Mouse (Mus musculus): ENCODE results near the gene Gtf2h5.

The Gtf2h5 gene

DNA sequence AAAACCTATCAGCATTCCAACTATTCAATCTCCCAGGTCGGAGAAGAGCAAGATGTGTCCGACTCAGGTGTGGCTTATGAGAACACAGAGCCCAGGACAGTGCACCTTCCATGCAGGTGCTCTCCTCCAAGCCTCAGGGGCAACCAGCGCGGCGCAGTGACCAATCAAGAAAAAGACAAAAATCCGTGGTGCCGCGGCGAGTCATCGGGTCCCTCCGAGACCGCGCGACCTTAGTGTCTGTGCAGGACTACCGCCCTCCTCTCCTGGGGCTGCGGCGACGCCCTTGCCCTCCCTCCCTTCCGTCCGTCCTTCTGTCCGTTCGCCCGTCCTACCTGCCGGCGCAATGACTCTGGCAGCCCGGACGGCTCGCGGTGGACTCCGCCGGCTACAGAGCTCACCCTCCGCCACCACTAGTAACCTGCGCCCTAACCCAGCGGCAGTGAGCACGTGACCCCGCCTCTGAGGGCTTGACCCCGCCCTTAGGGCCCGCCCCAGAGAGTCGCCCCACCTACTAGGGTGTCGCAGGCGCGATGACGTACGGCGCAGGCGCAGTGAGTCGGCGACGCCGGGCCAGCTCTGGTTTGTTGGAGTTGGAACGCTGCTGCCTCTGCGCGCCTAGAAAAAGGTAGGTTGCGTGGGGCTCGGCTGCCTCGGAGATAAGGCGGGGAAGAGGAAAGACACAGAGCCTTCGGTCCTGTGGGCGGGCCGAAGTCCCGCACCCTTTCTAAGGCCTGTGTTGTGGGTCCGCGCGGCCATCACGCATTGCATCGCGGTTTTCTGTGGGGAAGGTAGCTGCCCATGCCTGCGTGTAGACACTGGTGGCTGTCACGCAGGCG, at the start of gene Gtf2h5, which contains the start of gene Serac1:
Gene Gtf2h5, plus strand, starts transcription at position 500 of the 836 bp plus-strand sequence.
Gene Serac1, minus strand, starts transcription at position 455 of the 836 bp plus-strand sequence.
- DNase-seq: peak; percentile 97

DNA sequence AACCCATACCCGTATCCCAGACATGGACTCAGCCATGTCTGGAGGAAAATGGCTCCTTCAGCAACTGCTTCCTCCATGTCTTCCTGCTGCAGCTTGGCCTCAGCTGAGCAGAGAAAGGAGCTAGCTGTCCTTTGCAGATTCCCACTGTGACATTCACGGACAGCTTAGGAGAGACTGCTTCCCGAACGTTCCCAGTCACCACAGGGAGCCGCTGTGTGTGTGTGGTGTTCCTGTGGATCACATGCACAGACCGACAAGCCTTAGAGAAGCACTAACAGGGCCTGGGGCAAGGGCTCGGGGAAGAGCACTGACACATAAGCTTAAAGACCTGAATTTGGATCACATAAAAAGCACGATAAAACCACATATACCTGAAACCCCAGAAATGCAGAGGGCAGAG, 43.9 kb upstream of the Gtf2h5 start:
- DNase-seq: no peak

DNA sequence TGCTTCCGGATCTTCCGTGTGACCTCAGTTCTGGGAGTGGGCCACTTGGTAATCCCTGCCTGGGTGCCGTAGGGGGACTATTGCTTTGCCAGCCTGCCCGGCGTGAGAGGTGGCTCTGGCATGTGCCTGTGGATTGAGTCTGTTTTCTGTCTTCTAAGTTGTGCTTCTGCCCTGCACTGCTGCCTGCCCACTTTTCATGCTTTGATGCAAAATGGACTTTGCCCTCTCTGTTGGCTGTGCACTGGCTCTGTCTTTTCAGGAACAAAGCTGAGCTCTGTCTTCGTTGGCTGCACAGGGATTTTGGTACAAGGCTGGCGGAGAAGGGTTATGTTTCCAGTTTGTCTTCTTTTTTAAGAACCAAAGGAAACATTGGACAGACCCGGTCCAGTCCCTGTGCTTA, 43.1 kb upstream of the Gtf2h5 start:
- no peak for DNase-seq

DNA sequence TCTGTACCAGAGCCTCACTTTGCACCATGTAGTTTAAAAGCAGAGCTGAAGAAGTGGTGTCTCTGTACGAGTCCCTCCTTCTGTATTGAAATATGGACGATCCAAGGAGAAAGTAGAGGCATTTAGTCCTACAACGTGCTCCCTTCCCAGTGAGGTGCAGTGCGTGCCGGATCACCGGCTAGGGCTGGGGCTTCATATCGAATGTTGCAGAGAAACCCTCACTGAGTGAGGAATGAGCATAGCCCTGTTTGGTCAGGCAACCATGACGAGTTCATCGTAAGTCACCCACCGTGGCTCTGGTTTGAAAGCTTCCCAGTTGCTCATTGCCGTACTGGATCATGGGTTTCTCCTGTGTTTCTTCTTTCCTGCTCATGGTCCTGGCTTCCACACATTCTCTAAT, 42.7 kb upstream of the Gtf2h5 start:
- DNase-seq: no peak

DNA sequence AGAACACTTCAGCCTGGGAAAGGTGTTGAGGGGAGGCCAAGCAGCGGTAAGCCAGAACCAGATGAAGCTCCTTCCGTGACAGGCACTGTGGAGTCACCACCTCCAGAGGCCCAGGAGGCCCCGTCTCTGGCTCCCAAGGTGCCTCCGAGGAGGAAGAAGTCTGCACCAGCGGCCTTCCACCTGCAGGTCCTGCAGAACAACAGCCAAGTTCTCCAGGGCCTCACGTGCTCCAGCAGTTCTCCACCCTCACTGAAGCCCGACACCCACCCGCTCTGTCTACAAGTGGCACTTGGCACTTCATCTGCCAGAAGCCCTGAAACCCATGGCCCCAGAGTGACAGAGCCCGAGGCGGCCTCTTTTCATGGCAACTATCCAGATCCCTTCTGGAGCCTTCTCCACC, 42.1 kb upstream of the Gtf2h5 start:
- DNase-seq: no peak

DNA sequence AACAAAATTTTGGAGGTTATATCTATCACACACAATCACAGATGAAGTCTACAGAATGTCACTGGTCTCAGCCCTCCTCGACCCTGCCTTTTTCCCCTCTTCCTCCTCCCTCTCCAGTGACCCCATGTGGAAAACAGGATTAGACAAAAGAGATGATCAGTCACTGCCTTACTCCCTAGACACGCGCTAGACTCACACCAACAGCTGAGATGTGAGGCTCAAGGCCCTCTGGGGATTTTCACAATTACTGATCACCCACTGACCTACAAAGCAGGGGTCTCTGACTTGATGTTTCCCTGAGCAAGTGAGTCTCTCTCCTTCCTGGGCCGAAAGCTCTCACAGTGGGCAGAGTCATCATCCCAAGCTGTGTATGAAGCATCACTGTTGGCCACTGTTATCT, 26.8 kb upstream of the Gtf2h5 start:
- DNase-seq: no peak

DNA sequence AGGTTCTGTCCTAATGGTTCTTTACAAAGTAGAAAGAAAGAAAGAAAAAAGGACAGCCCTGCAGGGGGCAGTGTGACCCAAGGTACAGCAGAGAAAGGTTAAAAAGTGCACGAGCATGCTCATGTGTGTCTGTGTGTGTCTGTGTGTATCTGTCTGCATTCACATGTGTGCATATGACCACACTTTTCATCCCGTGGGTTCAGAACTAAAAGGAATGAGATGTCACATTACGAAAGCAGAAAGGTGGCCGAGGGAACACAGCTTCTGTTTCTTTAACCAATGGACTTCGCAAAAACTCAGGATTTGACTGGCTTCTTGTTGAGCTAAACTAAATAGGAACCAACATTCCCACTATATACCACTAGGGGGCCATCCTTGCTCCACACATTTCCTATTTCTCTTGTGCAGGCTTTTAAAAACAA, 24.6 kb upstream of the Gtf2h5 start:
- DNase-seq: peak; percentile 80

DNA sequence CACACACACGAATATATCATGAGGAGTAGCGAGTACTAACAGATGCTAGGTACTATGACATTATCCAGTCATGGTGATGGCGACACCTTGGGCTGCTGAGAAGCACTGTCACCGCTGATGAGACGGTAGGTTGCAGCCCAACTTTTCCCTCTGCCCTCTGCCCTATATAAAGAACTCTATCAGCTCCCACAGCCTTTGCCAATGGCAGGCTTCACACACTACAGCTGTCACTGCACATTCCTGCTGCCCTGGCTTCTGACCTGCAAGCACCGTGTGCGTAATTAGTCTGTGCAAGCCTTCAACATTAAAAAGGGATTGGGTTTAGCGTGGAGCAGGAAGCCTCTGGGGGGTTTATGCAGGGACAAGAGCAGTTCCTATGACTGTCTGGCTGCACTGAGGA, 16.8 kb upstream of the Gtf2h5 start:
- DNase-seq: no peak

DNA sequence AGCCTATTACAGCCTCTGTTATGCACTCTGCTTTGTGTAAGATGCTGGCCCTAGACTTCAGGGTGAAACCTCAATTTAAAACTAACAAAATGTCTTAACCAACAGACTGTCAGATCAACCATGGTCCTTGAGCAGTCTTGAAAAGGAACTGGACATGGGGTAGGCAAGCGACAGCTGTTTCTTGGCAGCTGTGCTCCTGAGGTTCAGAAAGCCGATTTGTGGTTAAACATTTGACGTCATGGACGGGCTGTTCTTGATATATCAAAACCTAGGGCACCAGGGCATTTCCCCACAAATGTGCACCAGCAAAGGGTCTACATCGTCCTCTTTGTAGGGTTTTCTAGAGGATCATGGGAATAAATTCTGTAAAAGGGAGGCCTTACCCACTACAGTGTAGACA, 16.1 kb upstream of the Gtf2h5 start:
- DNase-seq: no peak

DNA sequence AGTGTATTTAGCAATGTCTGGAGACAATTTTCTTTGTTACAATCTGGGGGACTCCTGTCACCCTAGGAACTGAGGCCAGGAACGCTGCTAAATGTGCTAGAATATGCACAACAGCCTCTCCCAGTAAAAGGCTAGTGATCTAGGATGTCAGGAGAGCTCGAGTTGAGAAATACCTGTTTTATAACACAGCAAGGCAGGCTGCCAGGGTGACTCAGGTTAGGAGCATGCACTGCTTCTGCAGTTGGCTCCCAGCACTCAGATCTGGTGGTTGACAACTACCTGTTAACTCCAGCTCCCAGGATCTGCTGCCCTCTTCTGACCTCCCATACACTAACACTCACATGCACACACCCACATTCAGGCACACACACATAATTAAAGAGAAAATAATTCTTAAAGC, 13.6 kb upstream of the Gtf2h5 start:
- peak; percentile 25 for DNase-seq

DNA sequence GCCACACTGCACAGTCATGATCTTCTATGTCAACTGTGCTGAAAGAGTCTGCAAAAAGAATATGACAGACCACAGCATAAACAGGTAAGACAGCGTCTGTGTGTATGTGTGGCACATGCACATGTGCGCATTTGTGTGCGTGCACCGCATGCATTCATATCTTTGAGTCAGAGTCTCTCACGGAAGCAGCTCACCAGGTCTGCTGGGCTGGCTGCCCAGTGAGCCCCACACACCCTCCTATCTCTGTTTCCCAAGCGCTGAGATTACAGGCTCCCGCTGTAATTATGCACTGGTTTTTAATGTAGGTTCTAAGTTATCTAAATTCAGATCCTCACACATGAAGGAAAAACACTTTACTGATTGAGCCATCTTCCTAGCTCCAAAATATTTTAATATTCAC, 12.0 kb upstream of the Gtf2h5 start:
- no peak for DNase-seq

DNA sequence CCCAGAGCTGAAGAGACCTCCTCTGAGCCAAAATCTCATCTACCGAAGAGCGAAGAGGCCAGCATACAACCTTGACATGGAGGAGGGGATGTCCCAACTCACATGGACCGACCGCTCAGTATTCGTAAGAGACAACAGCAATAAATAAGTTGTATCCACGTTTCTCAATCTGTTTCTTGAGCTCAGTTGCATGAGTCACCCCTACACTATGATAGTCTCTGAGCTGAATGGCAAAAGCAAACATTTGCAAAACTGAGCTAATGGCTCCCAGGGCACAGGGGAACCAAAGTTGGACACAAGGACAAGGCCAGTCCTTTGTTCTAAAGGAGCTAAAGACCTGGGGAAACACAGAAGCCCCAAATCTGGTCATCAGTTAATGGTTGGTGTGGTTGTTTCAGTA, 9.7 kb upstream of the Gtf2h5 start:
- DNase-seq: no peak

DNA sequence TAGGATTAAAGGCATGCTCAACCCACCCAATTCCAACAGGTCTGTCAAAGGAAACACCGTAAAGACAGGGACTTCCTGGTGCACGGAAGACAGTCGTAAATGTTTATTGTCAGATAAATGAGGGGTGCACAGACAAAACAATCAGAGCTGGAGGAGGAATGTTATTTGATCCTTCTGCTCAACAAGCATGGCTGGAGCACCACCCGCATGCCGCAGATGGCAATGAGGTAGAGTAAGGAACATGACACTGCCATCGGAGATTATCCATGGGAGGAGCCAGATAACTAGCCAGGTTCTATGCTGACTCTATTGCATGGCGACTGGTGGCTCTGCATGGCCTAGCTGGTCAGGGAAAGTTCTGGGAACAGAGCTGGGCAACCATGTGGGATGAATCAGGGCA, 6.2 kb upstream of the Gtf2h5 start:
- DNase-seq: no peak

DNA sequence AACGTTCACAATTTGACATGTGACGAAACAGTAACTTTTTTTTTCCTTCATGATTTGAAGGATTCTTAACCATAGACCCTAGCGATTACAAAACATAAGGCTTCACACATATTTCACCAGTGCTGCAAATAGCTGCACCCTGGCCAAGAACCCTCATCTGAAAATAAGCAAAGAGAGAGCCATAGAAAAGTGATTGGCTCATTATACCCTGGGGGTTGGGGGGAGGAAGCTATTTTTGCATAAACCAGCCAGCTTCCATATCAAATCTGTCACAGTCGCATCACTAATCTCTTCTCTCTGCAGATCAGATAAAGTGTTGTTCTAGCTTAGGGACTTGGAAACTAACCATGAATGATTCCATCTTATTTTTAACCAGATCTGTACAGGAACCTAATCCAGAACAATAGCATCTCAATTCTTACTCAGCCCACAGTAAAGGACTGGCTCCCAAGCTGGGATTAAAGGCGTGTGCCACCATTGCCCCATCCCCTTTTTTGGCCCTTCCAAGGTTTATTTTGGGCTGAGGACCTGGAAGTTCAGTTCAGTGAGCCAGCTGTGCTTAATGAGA, 3.8 kb downstream of the Gtf2h5 start:
- DNase-seq: no peak

DNA sequence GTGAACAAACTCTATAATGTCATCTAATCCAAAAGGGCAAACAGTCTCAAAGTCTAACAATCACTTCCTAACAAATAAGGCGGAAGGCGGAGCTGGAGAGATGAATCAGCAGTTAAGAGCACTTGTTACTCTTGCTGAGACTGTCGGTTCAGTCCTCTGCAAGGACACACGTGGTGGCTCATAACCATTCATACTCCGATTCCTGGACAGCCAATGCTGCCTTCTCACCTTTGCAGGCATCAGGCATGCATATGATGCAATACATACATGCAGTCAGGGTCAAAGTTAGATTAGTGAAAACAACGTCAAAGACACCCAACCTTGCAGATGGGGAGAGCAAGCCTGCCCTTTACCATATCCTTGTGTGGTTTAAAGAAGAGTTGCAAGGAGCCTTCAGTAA, 12.0 kb downstream of the Gtf2h5 start:
- no peak for DNase-seq

DNA sequence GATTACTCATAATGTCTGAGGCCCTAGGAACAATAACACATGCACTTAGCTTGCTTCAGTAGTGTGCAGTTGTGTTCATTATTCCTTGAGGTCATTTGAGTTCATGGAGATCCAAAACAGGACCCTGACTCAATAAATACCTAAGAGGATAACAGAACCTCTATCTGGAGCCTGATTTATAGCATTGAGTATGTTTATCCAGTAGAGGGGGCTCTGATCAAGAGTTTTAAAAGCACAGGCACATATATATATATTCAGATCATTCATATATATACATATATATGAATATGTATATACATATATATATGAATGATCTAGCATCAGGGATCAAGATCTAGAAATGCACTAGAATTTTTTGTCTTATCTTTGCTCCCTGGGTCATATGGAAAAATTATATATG, 16.0 kb downstream of the Gtf2h5 start:
- DNase-seq: no peak

DNA sequence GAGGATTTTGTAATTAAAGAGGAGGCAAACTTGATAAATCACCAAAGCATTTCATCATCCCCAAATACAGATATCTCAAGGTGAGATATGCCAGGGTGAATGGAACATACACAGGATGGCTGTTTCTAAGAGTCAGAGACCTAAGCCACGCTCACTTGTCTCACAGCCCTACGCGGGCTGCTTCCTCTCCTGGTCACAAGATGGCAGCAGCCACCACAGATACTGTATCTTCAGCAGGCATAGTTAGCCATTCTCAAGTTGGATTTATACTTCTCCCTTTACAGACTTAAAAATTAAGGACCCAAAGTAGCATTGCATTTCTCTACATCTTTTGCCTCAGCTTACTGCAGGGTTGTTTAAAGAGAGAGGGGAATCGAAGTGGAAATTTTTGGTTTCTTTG, 18.3 kb downstream of the Gtf2h5 start:
- DNase-seq: peak; percentile 82

DNA sequence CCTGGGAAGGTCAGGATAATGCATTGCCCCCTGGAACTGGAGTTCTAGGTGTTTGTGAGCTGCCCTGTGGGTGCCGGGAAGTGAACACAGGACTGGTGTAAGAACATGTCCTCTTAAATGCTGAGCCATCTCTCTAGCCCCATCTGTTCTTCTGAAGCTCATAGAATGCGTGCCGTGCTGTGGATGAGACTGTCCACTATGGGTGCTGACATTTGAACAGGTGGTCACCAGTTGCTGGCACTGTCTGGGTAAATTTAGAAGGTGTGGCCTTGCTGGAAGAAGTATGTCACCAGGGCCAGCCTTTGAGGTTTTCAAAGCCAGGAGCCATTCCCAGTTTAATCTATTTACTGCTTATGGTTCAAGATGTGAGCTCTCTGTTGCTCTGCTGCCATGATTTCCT, 22.7 kb downstream of the Gtf2h5 start:
- no peak for DNase-seq

DNA sequence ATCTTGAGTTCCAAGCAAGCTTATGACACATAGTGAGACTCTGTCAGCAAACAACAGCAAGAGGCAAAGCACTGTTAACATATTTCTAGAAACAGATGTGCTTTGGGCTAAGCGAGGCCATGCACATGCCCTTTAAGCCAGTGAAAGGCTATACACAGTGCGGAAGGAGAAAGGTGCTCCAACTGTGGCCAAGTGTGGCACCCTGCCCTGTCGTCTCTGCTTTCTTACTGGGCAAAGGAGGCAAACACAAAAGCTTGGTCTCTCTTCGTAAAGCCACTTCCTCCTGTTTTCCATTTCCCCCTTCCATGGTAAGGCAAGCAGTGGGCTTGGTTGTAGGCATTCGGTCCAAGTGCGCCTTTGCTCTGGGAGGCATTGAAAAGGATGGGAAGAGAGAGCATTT, 24.0 kb downstream of the Gtf2h5 start:
- DNase-seq: no peak

DNA sequence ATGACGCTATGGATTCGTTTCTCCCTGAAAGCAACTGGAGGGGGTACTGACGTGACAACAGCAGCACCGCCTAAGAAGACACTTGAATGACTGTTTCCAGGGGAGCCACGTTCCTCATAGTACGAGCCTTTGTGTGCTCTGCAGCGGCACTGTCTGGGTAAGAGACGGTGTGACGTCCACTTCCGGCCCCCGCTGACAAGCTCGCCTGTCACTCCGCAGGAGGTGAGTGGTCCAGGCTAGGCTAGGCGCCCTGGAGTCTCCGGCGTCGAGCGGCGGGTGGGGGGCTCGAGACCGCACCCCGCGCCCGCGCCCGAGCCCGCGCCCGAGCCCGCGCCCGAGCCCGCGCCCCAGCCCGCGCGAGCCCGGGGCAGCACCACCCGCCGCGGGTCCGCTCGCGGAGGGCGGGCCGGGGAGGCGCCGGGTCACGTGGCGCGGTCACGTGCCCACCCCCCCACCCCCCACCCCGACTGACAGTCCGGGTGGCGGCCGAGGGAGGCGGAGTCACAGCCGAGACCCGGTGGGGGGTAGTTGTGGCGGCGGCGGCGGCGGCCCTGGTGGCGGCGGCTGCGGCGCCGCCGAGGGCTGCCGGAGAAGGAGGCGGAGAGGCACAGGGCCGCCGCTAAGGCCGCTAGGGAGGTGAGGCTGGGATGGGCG, 26.9 kb downstream of the Gtf2h5 start, which contains the start of gene Tulp4:
Gene Tulp4, plus strand, starts transcription at position 77 of the 654 bp plus-strand sequence.
- peak; percentile 89 for DNase-seq

DNA sequence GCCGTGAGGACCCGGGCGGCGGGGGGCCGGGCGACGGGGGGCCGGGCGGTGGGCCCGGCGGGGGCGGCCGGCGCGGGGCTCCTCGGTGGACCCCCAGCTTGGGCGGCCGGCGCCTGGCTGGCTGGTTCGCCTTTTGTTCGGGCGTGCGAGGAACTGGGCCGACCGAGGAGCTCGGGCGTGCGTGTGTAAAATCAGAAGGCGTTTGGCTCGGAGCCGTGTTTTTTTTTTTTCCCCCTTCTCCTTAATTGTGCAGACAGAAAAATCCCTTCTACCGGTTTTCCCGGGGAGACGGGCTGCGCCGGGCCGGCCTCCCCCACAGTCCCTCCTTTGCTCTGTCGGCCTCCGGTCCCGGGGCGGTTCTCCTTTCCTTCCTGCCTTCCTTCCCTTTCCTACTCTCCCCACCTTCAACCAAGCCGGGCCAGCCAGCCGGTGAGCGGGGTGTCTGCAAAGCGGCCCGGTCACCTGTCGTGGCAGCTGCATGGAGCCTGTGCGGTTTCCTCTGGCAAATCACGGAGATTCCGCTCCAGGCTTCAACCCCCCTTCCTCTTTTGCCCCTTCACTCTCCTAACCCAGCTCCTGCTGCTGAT, 27.5 kb downstream of the Gtf2h5 start:
- DNase-seq: peak; percentile 49

DNA sequence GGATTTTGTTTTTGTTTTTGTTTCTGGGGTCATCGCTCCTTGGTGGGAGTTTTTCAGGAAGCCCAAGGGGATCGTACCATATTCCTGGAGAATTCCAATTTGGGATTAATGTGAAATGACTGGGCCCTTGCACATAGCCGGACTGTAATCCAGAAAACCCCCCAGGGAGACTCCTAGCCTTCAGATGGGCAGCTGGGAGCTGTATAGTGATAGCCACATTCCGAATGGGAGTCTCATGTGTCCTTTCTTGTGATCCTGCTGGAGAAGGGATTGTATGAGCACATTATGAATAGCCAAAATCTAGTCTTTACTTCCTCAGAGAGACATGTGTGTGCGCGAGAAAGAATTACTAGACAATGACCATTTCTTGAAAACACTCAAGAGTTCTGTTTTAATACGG, 28.6 kb downstream of the Gtf2h5 start:
- no peak for DNase-seq

DNA sequence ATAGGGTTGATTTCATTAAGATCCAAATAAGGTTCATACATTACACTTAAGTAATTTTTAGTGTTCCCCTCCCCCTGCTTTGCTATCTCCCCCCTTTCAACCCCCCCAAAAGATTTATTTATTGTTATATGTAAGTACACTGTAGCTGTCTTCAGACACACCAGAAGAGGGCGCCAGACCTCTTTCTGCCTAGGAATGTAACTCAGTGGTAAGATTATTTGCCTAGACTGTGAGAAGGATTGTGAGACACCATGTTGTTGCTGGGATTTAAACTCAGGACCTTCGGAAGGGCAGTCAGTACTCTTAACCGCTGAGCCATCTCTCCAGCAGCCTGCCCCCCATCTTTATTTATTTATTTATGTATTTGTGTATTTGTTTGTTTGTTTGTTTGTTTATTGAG, 31.4 kb downstream of the Gtf2h5 start:
- DNase-seq: no peak

DNA sequence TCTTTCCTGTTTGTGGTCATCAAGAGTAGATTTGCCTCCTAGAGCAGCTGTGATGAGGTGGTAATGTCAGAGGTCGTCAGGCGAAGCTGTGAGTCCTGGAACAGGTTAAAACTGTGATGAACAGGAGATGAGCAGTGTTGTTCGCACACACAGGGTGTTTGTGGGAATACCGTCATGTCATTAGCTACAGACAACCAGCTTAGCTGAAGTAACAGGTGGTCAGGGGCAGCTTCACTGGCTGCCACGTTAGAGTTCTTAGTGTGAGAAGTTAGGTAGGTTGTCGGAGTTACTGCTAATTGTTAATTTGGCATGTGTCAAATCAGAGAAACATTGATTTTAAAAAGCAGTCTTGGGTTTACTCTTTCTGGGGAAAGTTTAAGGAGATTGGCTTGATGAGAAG, 34.1 kb downstream of the Gtf2h5 start:
- no peak for DNase-seq

Measured in lung, postnatal 36 days (tissue).